Mouse (Mus musculus) layer of hippocampus, adult 8-10 months (tissue): ENCODE results near the gene Lrp4. TPM values are rescaled to one million over a fixed set of nuclear protein-coding genes. Genes with fewer than 3 reads are reported as not detected.
A peak's percentile ranks its signal among the peaks of the same experiment; 100 is the strongest.

Experiments used
- DNase-seq, 2 experiments: peaks; one replicate each; pipeline ENCODE4 v3.0.0; 2022; ENCODE audit warnings: low spot score in 2 of 2
- total RNA-seq, 4 experiments: library from RNA; stranded (reverse); gene quantifications; 2 replicates each; pipeline ENCODE4 v1.2.4; 2022

The Lrp4 gene
- 10 to 100 TPM; 26.1 to 30.6 (median 29.4) TPM for total RNA-seq

DNA sequence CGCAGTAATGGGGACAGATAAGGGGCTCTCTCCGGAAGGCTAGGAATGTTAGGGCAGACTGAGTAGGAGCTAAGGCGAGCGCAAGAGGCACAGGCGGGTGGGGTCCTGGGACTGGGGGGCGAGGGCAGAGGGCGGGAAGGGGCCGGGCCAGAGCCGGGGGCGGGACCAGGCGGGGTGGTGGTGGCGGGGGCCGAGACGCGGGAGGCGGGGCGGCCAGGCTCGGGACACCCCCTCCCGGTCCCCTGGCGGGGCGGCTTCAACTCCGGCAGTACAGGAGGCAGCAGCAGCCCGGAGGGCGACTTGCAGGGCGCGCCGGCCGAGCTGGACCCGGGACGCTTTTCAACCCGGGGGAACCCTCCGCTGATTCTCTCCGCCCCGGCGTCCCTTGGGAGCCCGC, at the start of gene Lrp4:
Lrp4 (plus strand) TSS at position 253 of the 397 bp plus-strand sequence.
- no peak for DNase-seq

DNA sequence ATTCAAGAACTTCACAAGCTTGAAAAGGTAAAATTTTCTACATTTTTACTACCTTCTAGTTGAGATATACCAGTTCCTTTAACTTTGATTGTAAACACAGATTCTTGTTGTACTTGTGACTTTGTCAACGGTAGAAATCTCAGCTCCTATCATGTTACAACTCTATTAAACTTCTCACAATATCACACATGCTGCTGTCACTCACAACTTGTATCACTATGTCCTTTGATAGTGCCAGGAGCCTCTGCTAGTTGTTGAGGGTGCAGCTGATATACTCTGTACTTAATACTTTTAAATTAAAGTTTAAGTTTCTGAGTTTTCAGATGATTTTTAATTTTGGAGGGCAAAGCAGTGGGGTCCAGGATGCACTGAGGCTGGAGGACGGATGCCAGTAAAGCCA, 49.3 kb upstream of the Lrp4 start:
- no peak for DNase-seq

DNA sequence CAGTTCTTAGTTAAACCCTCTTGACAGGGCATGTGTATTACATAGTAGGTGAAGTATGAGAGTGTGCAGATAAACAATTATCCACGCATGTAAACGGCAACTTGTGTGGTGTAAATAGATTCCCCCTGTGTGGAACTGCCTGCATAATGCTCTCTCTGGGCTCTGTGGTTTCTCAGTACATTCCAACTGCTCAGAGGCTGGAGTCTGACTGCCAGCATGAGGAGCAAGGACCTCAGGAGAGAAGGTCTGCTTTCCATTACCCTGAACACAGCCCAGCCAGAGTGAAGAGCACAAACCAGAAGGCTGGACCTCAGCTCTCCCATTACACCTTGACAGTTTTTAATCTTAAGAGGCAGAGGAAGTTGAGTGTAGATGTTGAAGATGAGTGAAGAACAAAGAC, 45.8 kb upstream of the Lrp4 start:
- DNase-seq: no peak

DNA sequence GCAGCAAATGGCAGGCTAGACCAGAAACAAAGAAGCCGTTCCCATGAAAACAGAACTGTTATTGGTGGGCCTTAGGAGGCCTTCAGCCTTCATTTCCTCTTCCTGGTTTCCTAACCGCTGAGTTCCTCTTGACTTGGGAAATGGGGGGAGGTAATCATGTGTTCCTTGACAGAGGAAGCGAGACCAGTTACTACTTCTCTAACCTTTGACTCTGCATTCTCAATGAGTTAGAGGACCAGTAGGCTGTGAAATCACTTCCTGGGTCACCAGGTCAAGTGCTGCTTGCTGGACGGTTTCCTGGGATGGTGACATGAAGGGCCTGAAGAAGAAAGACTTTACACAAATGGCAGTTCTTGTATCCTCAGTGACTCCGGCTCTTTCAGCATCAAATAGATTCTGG, 45.0 kb upstream of the Lrp4 start:
- no peak for DNase-seq

DNA sequence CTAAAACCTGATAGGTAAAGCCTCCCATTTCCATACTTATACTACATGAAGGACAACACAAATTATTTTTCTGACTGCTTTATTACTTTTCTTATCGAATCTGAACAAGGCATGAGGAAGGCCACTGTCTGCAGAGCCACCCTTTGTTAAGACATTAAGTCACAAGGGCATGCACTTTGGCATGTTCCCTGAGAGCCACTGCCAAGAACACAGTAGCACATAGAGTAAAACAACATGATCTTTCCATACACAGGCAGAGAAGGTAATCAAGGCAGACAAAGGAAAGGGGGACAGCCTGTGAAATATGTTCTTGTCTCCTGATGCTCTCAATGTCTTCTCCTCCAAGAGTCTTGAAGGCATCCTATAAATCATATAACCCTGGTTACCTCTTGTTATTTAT, 43.5 kb upstream of the Lrp4 start:
- no peak for DNase-seq

DNA sequence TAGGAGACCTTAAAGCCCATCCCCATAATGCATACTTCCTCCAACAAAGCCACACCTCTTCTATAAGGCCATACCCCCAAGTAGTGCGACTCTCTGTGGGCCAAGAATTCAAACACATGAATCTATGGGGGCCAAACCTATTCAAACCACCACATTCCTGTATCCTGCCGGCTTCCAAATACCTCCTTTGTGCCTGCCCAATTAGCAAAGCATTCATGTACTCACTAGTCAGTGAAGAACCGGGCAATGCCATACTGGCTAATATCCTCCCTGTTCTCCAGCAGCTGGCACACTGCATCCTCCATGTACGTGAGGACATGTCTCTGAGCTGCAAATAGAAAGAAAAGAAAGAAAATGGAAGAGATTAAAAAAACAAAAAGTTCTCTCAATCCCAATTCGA, 35.7 kb upstream of the Lrp4 start:
- no peak for DNase-seq

DNA sequence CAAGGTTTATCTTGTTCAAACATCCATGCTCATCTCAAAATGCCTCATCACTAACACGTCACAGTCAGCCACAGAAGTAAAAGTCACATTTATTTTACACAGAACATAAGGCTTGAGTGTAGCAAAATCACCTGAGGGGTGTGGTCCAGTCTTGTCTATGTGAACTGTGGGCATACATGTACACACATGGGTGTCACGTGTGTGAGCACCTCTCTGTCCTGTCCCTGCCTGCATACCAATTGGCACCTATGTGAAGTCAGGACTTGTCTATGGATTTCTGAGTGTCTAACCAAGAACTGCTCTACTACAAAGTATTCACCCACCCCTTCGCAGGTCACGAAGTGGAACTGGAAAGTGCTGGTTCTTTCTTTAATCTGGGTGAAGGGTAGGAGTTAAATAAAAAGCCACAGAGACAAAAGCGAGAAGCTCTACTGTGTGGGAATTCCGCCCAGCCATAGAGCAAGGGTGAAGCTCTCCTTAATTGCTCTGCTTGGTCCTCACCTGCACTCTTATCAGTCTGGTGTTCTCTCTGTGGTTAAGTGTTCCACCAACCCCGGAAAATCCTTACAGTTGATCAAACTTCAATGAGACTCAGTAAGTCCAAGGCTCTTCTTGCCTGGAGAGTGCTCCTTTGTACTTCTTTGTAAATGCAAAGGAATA, 33.1 kb upstream of the Lrp4 start:
- no peak for DNase-seq

DNA sequence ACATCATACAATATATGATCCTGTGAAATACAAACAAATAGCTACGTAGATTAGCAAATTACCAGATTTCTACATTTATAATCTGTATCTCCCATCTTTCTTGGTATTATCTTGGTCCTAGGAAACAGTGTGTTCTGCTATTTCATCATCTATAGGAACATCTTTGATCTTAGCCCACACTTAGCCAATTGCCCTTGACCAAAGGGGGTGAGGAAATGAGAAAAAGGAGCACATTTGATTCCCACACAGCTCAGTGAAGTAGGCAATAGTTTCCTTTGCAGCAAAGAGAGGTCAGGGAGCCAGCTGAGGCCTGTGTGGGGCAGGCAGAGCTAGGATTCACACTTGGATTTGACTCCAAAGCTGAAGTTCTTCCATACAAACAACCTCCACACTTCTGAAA, 31.0 kb upstream of the Lrp4 start:
- no peak for DNase-seq

DNA sequence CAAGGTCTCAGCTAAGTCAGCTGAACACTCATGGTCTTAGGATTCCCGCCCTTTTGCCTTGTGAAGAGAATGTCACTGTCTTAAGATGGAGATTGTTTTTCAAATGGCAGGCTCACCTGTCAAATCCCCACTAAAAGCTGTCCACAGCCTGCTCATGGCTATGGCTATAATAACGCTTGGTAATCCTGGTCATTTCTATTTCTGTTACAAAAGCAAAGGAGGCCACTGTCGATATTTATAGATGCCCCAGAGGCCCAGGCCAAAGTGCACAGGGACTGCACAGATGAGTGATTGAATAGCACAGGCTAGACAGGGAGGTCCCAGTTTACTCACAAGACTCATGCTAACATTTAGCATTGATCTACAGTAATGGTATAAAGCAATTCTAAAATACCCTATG, 28.2 kb upstream of the Lrp4 start:
- no peak for DNase-seq

DNA sequence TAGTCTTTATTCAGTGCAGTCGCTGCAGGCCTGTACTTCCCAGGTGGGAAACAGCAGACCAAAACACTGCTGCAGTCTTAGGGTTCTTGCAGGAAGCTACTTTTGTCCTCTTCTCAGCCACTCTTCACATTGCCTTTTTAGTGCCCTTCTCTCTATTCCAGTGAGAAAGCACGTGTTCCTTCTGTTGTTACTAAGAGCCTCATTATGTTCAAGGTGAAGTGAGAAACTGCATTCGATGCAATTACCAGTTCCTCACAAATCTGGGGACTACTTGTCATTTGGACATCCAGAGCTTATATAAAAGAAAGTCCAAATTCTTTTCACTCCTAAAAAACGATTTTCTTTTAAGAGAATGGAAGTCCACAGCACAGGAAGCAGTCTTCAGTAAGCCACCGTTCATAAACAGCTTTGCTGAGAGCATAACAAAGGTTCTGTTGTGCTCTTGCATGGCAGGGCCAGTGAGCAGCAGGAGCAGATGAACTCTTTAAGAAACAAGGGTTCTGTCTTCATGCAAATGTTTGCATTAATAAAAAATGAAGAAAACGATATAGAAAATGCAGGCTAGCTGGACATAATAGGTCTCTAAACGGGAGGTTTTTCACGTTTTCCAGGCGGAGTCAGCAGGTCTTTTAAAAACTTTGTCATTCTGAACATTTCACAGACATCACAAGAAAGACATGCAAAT, 27.3 kb upstream of the Lrp4 start:
- no peak for DNase-seq

DNA sequence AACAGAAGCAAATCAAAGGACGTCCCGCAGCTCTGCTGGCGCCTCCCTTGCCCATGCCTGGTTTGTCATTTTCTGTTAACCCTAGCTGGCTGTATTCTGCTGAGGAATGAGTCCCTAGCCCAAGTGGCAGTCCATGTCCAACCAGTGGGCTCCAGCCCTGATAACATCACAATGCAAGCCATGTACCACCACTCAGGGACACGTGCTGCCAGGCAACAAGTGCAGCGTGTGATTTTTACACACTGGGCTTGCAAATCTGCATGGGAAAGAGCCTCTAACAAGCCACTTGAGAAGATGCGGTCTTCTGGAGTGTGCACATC, 26.8 kb upstream of the Lrp4 start:
- DNase-seq: no peak

DNA sequence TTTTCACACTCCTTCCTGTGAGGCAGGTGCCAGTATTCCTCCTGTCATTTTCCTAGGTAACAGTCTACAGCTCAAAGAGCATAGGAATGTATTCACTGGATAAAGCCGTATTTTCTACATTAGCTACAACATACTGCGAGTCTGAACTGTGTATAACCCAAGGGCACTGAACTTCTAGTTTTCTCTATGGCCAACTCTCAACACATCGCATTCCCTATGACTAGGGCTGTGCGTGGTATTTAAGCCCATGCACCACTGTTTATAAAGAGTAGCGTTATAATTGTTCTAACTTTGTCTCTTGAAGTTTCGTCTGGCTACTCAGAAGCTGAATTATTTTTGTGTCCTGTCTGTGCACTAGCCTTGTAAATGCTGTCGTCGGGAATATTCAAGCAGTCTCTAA, 20.6 kb upstream of the Lrp4 start:
- no peak for DNase-seq

DNA sequence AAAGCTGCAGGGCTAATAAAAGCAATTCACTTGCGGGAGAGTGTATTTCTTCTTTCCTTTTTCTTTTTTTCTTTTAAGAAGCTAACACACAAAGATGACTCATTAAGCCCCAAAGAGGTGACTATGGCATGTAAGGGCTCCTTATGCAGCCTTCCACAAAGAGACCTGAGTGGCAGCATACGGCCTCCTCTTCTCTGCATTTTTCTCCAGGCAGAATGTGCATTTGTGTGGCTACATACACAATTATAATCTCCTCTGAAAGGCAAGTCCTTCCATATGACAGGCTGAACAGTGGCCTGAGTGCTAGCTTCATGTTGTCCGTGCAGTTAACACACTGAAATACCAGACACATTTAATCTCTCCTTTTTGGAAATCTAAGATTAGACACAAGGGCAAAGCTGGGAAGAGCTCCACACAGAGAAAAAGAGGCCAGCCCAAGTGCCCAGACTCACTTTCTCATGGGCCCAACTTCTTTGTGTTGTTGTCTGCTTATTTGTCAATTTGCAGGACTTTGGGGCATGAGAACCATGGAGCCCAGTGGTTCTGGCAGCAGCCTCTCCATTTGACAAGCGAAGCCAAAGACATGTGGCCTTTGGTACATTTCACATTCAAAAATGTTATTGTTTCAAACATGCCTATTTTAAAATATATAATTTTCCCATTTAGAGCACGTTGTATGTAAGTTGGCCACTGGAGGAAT, 20.0 kb upstream of the Lrp4 start:
- DNase-seq: no peak

DNA sequence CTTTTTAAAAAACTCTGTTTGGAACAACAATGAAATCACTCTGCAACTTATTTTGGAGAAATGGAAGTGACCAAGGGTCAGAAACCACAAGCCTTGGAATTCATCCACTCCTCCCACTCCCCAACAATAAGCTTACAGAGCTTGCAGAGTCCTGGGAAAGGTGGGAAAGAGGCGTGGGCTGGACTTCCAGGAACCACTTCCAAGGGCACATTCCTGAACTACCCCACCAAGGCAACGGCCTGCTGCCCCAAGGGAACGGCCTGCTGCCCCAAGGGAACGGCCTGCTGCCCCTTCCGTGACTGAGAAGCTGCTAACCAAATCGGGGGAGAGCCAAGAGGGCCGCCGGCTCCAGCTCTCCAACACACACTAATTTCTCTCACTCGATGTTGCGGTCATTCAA, 18.0 kb upstream of the Lrp4 start:
- no peak for DNase-seq

DNA sequence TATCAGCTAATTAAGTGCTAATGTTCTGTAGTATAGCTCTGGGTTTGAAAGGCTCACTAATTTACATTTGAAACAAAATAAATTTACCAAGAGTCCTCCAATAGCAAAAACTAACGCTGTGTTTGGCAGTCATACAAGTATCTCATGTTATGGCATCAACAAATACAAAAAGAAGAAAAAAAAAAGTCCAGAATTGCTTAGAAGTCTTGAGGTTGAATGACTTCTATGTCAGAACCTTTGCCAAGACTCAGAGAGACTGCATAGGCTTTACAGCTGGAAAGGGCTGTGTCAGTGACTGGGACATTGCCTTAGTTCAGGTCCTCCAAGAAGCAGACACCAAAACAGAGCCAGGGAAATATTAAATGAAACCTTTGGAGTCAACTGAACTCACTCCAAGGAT, 17.4 kb upstream of the Lrp4 start:
- DNase-seq: no peak

DNA sequence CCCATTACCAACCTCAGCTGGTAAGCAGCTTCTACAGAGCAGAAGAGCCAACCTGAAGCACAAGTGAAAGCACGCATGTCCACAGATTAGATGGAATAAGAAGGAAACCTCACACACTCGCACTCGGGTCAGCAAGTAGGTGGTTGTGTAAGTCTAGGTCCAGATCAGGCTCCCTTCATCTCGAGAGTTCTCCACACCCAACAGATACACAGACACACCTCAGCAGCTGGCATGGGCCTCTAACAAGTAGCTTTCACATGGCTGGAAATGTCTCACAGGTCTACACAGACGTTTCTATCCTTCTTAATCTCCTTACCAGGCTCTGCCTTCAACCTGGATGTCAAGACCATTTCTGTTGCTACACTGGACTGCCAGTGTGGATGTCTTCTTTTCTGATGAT, 16.6 kb upstream of the Lrp4 start:
- DNase-seq: no peak

DNA sequence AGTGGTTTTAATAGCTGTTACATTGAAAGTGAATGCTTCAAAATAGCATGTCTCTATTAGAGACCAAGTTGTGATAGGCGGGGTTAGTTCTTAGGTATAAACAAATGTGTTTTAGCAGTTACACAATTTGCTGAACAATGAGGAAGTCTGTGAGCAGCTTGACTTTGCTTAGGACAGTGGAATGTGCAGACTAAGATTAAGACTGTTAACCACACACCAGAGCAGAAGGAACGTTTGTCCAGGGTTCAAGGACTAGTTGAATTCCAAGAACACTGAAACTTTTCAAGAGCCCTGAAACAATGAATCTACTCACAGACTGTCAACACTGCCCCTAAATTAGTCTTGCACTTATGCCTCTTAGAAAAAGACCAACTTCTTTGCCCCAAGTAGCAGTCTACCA, 15.6 kb upstream of the Lrp4 start:
- DNase-seq: no peak

DNA sequence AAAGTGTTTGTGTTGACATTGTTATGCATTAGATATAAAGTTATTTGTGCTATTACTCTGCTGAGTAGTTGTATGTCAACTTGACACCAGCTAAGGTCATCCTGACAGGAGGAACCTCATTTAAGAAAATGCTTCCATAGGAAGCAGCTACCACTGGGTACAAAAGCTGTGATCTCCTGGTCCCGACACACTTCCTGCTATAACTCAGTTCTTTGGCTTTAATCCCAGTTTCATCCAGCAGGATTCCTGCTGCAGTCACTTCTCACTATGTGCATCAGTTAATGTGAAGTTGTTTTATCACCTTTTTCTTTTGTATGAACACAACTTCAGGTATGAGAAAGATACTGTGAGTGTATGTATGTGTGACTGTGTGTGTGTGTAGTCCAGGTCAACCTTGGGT, 15.1 kb upstream of the Lrp4 start:
- no peak for DNase-seq

DNA sequence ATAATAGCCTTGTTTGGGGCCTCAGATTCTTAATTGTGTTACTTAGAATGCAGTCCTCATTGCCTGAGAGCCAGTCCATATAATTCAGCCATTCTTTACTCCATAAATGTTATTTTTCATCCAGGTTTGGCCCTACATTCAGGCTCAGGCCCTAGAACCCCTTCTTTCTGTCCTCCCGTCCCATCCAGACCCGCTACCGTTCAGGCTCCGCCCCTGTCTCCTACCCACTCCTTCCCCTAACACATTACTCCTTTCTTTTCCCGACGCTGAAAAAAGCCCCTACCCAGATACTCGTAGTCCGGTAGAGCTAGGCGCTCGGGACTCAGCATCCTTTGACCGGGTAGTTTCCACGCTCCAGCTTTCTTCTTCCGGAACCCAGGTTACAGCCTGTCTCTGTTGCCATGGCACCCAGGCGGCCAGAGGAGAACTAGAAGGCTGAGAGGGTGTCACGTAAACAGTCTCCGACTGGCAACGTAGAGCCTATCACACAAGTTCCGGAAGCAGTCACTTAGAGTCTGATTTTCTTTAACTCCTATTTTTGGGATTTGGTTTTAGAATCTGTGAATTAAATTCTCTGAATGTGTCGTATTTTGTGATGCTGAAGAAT, 12.9 kb upstream of the Lrp4 start, which contains the start of gene 1110051M20Rik:
1110051M20Rik (minus strand) TSS at position 419 of the 607 bp plus-strand sequence.
- peak; percentile 88 to 91 for DNase-seq

DNA sequence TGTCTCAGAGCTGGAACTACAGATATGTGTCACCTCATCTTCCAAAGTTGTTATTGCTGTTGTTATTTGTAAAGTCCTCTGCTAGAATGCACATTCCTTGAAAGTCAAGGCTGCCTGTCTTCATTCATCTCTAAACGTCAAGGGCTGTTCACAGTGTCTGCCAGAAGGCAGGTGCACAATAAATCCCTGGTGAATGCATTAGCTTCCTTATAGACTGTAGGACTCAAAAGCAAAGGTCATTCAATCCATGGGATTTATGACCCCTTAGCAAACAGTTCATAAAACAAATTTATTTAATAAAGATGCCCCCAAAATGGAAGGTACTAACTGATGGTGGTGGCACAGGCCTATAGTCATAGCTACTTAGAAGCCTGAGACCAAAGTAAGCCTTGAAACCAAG, 7.6 kb upstream of the Lrp4 start:
- DNase-seq: no peak

DNA sequence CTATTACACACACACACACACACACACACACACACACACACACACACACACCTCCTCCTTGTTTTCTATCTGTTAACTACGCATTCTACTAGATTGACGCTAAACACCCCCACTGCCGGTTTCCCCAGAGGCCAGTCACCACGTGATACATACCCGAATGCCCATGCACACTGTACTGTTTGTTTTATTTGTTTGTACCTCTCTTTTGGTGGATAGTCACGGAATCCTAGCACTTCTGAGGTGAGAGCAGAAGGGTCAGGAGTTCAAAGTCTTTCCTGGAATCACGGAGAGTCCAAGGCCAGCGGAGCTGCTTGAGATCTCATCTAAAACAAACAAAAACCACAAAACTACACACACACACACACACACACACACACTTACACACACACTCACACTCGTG, 7.0 kb upstream of the Lrp4 start:
- DNase-seq: no peak

DNA sequence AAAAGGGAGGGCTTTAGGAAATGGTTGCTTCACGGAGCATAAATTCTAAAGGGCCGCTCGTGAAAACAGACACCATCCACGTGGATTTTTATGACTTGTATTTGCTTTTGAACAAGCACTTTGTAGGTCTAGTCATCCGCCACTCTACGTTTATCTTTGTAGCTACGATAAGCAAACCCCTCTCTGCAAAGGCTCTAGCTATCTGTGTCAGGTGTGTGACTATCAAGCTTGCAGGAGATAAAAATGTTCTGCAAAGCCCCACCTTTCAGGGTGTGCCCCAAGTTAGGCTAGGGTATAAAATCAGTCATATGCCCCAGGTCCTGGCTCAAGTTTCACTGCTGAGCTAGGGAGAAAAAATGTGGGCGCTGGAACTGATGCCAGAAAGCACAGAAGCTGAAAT, 4.7 kb upstream of the Lrp4 start:
- DNase-seq: no peak
